Mouse (Mus musculus) stomach, embryonic 14.5 days (tissue): ENCODE measurements at regions not wholly inside any gene's neighbourhood (a gene's known extent, or its start where the extent isn't known, plus 50 kb on each side); places are given as distances from the start of the nearest gene placed in this dataset.

Experiments
- ATAC-seq: fragments of 200-750 bp; cut with Nextera tagmentation; 2 replicates; pipeline ENCODE4 v1.8.0; 2017; ENCODE audit warnings: low read depth, moderate TSS enrichment; ENCODE audit not compliant: insufficient number of reproducible peaks, insufficient read depth, low FRiP score
- H3K27ac ChIP-seq: fragments of 300-500 bp; sonication (generic); 2 replicates; pipeline ENCODE4 v1.5.1; 2014; ENCODE audit warnings: mild to moderate bottlenecking, low read length, moderate library complexity, mixed read lengths
- H3K27me3 ChIP-seq: fragments of 300-500 bp; sonication (generic); 2 replicates; pipeline ENCODE4 v1.6.1; 2014; ENCODE audit warnings: low read length, control low read depth, mixed read lengths; ENCODE audit not compliant: control insufficient read depth, insufficient read depth
- H3K36me3 ChIP-seq: fragments of 300-500 bp; sonication (generic); 2 replicates; pipeline ENCODE4 v1.6.1; 2014; ENCODE audit warnings: mild to moderate bottlenecking, control low read depth, low read length, moderate library complexity, mixed read lengths; ENCODE audit not compliant: control insufficient read depth, insufficient read depth
- H3K4me1 ChIP-seq: fragments of 300-500 bp; sonication (generic); 2 replicates; pipeline ENCODE4 v1.6.1; 2014; ENCODE audit warnings: low read length, control low read depth, mixed read lengths; ENCODE audit not compliant: control insufficient read depth, insufficient read depth
- H3K4me2 ChIP-seq: fragments of 300-500 bp; sonication (generic); replicated peaks from 2 replicates; pipeline ENCODE4 v1.6.1; 2014; ENCODE audit warnings: low read depth, low read length, control low read depth
- H3K4me3 ChIP-seq: fragments of 300-500 bp; sonication (generic); 2 replicates; pipeline ENCODE4 v1.5.1; 2014; ENCODE audit warnings: low read depth, low read length, control low read depth
- H3K9ac ChIP-seq: fragments of 300-500 bp; sonication (generic); replicated peaks from 2 replicates; pipeline ENCODE4 v1.6.1; 2014; ENCODE audit warnings: low read depth, mild to moderate bottlenecking, control low read depth, low read length, moderate library complexity, mixed read lengths
- H3K9me3 ChIP-seq: fragments of 300-500 bp; sonication (generic); 2 replicates; pipeline ENCODE4 v1.6.1; 2016; ENCODE audit warnings: low read depth, low read length, control low read depth; ENCODE audit not compliant: control insufficient read depth
- WGBS: fragments of 180-500 bp; shearing (Covaris S2); extraction: QIAGEN DNeasy Blood & Tissue Kit; methylation state at CpG from one replicate; pipeline ENCODE4 v1.1.7; 2014; 5-methylcytosine and 5-hydroxymethylcytosine counted together

GRCm38 (mm10) chr15:61342618-61343017, 419.8 kb upstream of the A1bg start:
- Histone ChIP-seq H3K9ac (no peak overlapping the region), H3K36me3 (no peaks in the 10 kb centered on the region), H3K27me3 (no peaks in the 10 kb centered on the region), H3K4me1 (no peaks in the 10 kb centered on the region), H3K9me3 (no peaks in the 10 kb centered on the region), H3K4me3 (no peak overlapping the region), H3K4me2 (no peak overlapping the region), H3K27ac (no peak overlapping the region)
- 80% methylated on average over 1 of the region's 1 CpGs for WGBS
- no peak for ATAC-seq

GRCm38 (mm10) chr15:61327925-61328324, 405.1 kb upstream of the A1bg start:
- ATAC-seq = no peak
- no peaks in the 10 kb centered on the region for H3K36me3 ChIP-seq
- WGBS = 74% methylated on average over 2 of the region's 2 CpGs
- no peak overlapping the region for H3K4me3 ChIP-seq
- no peak overlapping the region for H3K27ac ChIP-seq
- no peak overlapping the region for H3K4me2 ChIP-seq
- H3K9me3 ChIP-seq = no peaks in the 10 kb centered on the region
- no peak overlapping the region for H3K9ac ChIP-seq
- H3K27me3 ChIP-seq = no peaks in the 10 kb centered on the region
- H3K4me1 ChIP-seq = no peaks in the 10 kb centered on the region

- no peaks in the 10 kb centered on the region for H3K36me3 ChIP-seq
- H3K27ac ChIP-seq = no peak overlapping the region
- H3K4me1 ChIP-seq = no peaks in the 10 kb centered on the region
- no peak overlapping the region for H3K9ac ChIP-seq
- ATAC-seq = no peak
- H3K4me2 ChIP-seq = no peak overlapping the region
- H3K4me3 ChIP-seq = no peak overlapping the region
- no peaks in the 10 kb centered on the region for H3K9me3 ChIP-seq
- H3K27me3 ChIP-seq = no peaks in the 10 kb centered on the region
- WGBS = 92% methylated on average over 7 of the region's 7 CpGs
These were observed 399.4 kb upstream of the A1bg start for GRCm38 (mm10) chr15:61322243-61322642.

GRCm38 (mm10) chr15:61309452-61310165, 386.8 kb upstream of the A1bg start:
- H3K4me2 ChIP-seq = no peak overlapping the region
- no peak overlapping the region for H3K4me3 ChIP-seq
- H3K4me1 ChIP-seq = no peaks in the 10 kb centered on the region
- H3K27ac ChIP-seq = no peak overlapping the region
- 77% methylated on average over 6 of the region's 6 CpGs for WGBS
- no peaks in the 10 kb centered on the region for H3K27me3 ChIP-seq
- ATAC-seq = no peak
- no peaks in the 10 kb centered on the region for H3K9me3 ChIP-seq
- no peak overlapping the region for H3K9ac ChIP-seq
- no peaks in the 10 kb centered on the region for H3K36me3 ChIP-seq

GRCm38 (mm10) chr15:61308936-61309335, 386.1 kb upstream of the A1bg start:
- H3K4me3 ChIP-seq = no peak overlapping the region
- no peaks in the 10 kb centered on the region for H3K4me1 ChIP-seq
- no peak overlapping the region for H3K4me2 ChIP-seq
- 78% methylated on average over 4 of the region's 4 CpGs for WGBS
- H3K36me3 ChIP-seq = no peaks in the 10 kb centered on the region
- no peak for ATAC-seq
- H3K9ac ChIP-seq = no peak overlapping the region
- no peaks in the 10 kb centered on the region for H3K27me3 ChIP-seq
- no peak overlapping the region for H3K27ac ChIP-seq
- H3K9me3 ChIP-seq = no peaks in the 10 kb centered on the region

- Histone ChIP-seq H3K4me3 (no peak overlapping the region), H3K4me1 (no peaks in the 10 kb centered on the region), H3K27me3 (no peaks in the 10 kb centered on the region), H3K27ac (no peak overlapping the region), H3K4me2 (no peak overlapping the region), H3K9ac (no peak overlapping the region), H3K9me3 (no peaks in the 10 kb centered on the region), H3K36me3 (no peaks in the 10 kb centered on the region)
- WGBS = 75% methylated on average over 3 of the region's 3 CpGs
- no peak for ATAC-seq
These were observed 381.7 kb upstream of the A1bg start for GRCm38 (mm10) chr15:61304546-61304945.

- Histone ChIP-seq H3K4me2 (no peak overlapping the region), H3K27me3 (no peaks in the 10 kb centered on the region), H3K4me3 (no peak overlapping the region), H3K36me3 (no peaks in the 10 kb centered on the region), H3K9ac (no peak overlapping the region), H3K9me3 (no peaks in the 10 kb centered on the region), H3K4me1 (no peaks in the 10 kb centered on the region), H3K27ac (no peak overlapping the region)
- no peak for ATAC-seq
- 79% methylated on average over 6 of the region's 6 CpGs for WGBS
These were observed 377.0 kb upstream of the A1bg start for GRCm38 (mm10) chr15:61299796-61300195.

- Histone ChIP-seq H3K9ac (no peak overlapping the region), H3K27ac (no peak overlapping the region), H3K4me1 (no peaks in the 10 kb centered on the region), H3K4me3 (no peak overlapping the region), H3K27me3 (no peaks in the 10 kb centered on the region), H3K36me3 (no peaks in the 10 kb centered on the region), H3K9me3 (no peaks in the 10 kb centered on the region), H3K4me2 (no peak overlapping the region)
- WGBS = 82% methylated on average over 5 of the region's 5 CpGs
- ATAC-seq = no peak
These were observed 374.8 kb upstream of the A1bg start for GRCm38 (mm10) chr15:61297447-61298208.
